Mouse (Mus musculus) forebrain, postnatal 0 days (tissue): Measurements from ENCODE around the gene Mgat5. TPM values are rescaled to one million over a fixed set of nuclear protein-coding genes. Genes with fewer than 3 reads are reported as not detected.
A peak's percentile ranks its signal among the peaks of the same experiment; 100 is the strongest.

Source experiments
- ATAC-seq: fragments of 200-750 bp; cut with Nextera tagmentation; 2 replicates; pipeline ENCODE4 v1.8.0; 2017; ENCODE audit warnings: mild to moderate bottlenecking, moderate library complexity
- DNase-seq: peaks from one replicate; pipeline ENCODE4 v3.0.0-alpha.2; 2015
- H3K27ac ChIP-seq: fragments of 300-500 bp; sonication (generic); 2 replicates; pipeline ENCODE4 v1.5.1; 2014; ENCODE audit warnings: low read depth, mild to moderate bottlenecking, antibody characterized with exemption, low read length, moderate library complexity, mixed read lengths
- H3K27me3 ChIP-seq: fragments of 300-500 bp; sonication (generic); 2 replicates; pipeline ENCODE4 v1.6.1; 2014; ENCODE audit warnings: mild to moderate bottlenecking, low read length, mixed read lengths; ENCODE audit not compliant: insufficient read depth
- H3K36me3 ChIP-seq: fragments of 300-500 bp; sonication (generic); 2 replicates; pipeline ENCODE4 v1.6.1; 2014; ENCODE audit warnings: mild to moderate bottlenecking, moderate library complexity; ENCODE audit not compliant: insufficient read depth
- H3K4me1 ChIP-seq: fragments of 300-500 bp; sonication (generic); 2 replicates; pipeline ENCODE4 v1.6.1; 2014; ENCODE audit warnings: antibody characterized with exemption; ENCODE audit not compliant: insufficient read depth
- H3K4me2 ChIP-seq: fragments of 300-500 bp; sonication (generic); 2 replicates; pipeline ENCODE4 v1.6.1; 2014; ENCODE audit warnings: low read depth, mild to moderate bottlenecking, moderate library complexity
- H3K4me3 ChIP-seq: fragments of 300-500 bp; sonication (generic); 2 replicates; pipeline ENCODE4 v1.5.1; 2014; ENCODE audit warnings: low read depth, low read length, mixed read lengths
- H3K9ac ChIP-seq: fragments of 300-500 bp; sonication (generic); 2 replicates; pipeline ENCODE4 v1.6.1; 2014; ENCODE audit warnings: mild to moderate bottlenecking
- H3K9me3 ChIP-seq: fragments of 300-500 bp; sonication (generic); 2 replicates; pipeline ENCODE4 v1.6.1; 2016; ENCODE audit warnings: low read length
- CTCF ChIP-seq: sonication (generic); IDR thresholded peaks from 2 replicates; pipeline ENCODE4 v1.5.1; 2016; ENCODE audit warnings: antibody characterized with exemption, control low read depth, low read depth
- WGBS: fragments of 180-500 bp; shearing (Covaris S2); extraction: QIAGEN DNeasy Blood & Tissue Kit; methylation state at CpG from one replicate; pipeline ENCODE4 v1.1.7; 2014; 5-methylcytosine and 5-hydroxymethylcytosine counted together
- polyA plus RNA-seq: library from polyadenylated mRNA; unstranded; fragments of >200 nt; fragmentation: Nextera tagmentation; extraction: Ambion mirVana; gene quantifications from 2 replicates; pipeline ENCODE4 v1.2.1, GENCODE M21; 2015
- total RNA-seq: library from RNA; depleted of rRNA; stranded (reverse); fragments of >200 nt; gene quantifications from 2 replicates; pipeline ENCODE4 v1.2.3, GENCODE M21; 2014

Gene Mgat5
- total and polyA plus RNA-seq, 2 experiments from 2014 or later = 9.3 to 42.9 TPM

DNA sequence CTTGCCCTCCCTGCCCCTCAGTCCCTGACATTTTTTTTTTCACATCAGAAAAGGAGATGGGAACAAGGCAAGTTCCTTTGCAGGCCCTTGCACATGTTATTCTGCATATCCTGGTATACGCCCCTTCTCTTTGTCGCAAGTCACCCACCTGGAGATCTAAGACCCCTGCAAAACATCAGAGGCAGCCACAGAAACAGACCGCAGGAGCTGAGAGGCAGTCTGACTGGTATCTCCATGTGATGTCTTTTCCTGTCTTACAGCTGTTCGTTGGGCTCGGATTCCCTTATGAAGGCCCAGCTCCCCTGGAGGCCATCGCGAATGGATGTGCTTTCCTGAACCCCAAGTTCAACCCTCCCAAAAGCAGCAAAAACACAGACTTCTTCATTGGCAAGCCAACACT lies 254.8 kb downstream of the Mgat5 start:
- H3K4me1 ChIP-seq = 0 out of 2 replicates have a peak, but pooled peaks cover 3% of the 10 kb centered on the region
- no peak overlapping the region for H3K4me2 ChIP-seq
- no peak overlapping the region for H3K9ac ChIP-seq
- H3K36me3 ChIP-seq = peaks cover 11% of the 10 kb centered on the region; the same call in 1 of the 2 replicates
- ATAC-seq (no peak), DNase-seq (no peak)
- WGBS = 83% methylated on average over 7 of the region's 7 CpGs
- no peaks in the 10 kb centered on the region for H3K9me3 ChIP-seq
- no peaks in the 10 kb centered on the region for H3K27me3 ChIP-seq
- H3K4me3 ChIP-seq = no peak overlapping the region
- no peak for TF ChIP-seq CTCF
- H3K27ac ChIP-seq = no peak overlapping the region

GRCm38 (mm10) chr1:127461017-127461416 lies 256.2 kb downstream of the Mgat5 start:
- ATAC-seq (no peak), DNase-seq (no peak)
- no peak for TF ChIP-seq CTCF
- Histone ChIP-seq H3K4me1 (0 out of 2 replicates have a peak, but pooled peaks cover 3% of the 10 kb centered on the region), H3K4me2 (no peak overlapping the region), H3K36me3 (peaks cover 11% of the 10 kb centered on the region; the same call in 1 of the 2 replicates), H3K27ac (no peak overlapping the region), H3K27me3 (no peaks in the 10 kb centered on the region), H3K4me3 (no peak overlapping the region), H3K9me3 (no peaks in the 10 kb centered on the region), H3K9ac (no peak overlapping the region)
- WGBS = 86% methylated on average over 9 of the region's 9 CpGs

GRCm38 (mm10) chr1:127464041-127464440 lies 259.2 kb downstream of the Mgat5 start:
- Histone ChIP-seq H3K27ac (no peak overlapping the region), H3K9ac (no peak overlapping the region), H3K9me3 (no peaks in the 10 kb centered on the region), H3K4me3 (no peak overlapping the region), H3K4me1 (no peaks in the 10 kb centered on the region), H3K36me3 (peaks cover 18% of the 10 kb centered on the region), H3K4me2 (no peak overlapping the region), H3K27me3 (no peaks in the 10 kb centered on the region)
- no peak for TF ChIP-seq CTCF
- DNase-seq (no peak), ATAC-seq (no peak)
- WGBS = 75% methylated on average over 6 of the region's 6 CpGs

GRCm38 (mm10) chr1:127465292-127465691 lies 260.5 kb downstream of the Mgat5 start:
- WGBS = 47% methylated on average over 6 of the region's 6 CpGs
- H3K4me2 ChIP-seq = no peak overlapping the region
- TF ChIP-seq CTCF = no peak
- no peak overlapping the region for H3K4me3 ChIP-seq
- DNase-seq = no peak
- H3K9me3 ChIP-seq = no peaks in the 10 kb centered on the region
- no peaks in the 10 kb centered on the region for H3K27me3 ChIP-seq
- no peaks in the 10 kb centered on the region for H3K4me1 ChIP-seq
- H3K27ac ChIP-seq = no peak overlapping the region
- H3K36me3 ChIP-seq = peaks cover 22% of the 10 kb centered on the region
- no peak overlapping the region for H3K9ac ChIP-seq
- peak; percentile 10; the same call in 1 of the 2 replicates for ATAC-seq

GRCm38 (mm10) chr1:127467238-127467637 lies 262.4 kb downstream of the Mgat5 start:
- Histone ChIP-seq H3K9me3 (no peaks in the 10 kb centered on the region), H3K27ac (no peak overlapping the region), H3K27me3 (no peaks in the 10 kb centered on the region), H3K4me3 (no peak overlapping the region), H3K4me2 (no peak overlapping the region), H3K4me1 (no peaks in the 10 kb centered on the region), H3K36me3 (peaks cover 25% of the 10 kb centered on the region), H3K9ac (no peak overlapping the region)
- TF ChIP-seq CTCF = no peak
- over 99% methylated on average over 5 of the region's 5 CpGs for WGBS
- DNase-seq (no peak), ATAC-seq (no peak)

GRCm38 (mm10) chr1:127470175-127470574 lies 265.4 kb downstream of the Mgat5 start:
- H3K36me3 ChIP-seq = peaks cover 34% of the 10 kb centered on the region
- DNase-seq (no peak), ATAC-seq (no peak)
- H3K27me3 ChIP-seq = no peaks in the 10 kb centered on the region
- no peaks in the 10 kb centered on the region for H3K9me3 ChIP-seq
- whole genome bisulfite sequencing = 79% methylated on average over 4 of the region's 4 CpGs
- H3K4me1 ChIP-seq = no peaks in the 10 kb centered on the region
- H3K4me3 ChIP-seq = no peak overlapping the region
- H3K27ac ChIP-seq = no peak overlapping the region
- no peak overlapping the region for H3K4me2 ChIP-seq
- no peak overlapping the region for H3K9ac ChIP-seq
- TF ChIP-seq CTCF = no peak

- H3K4me3 ChIP-seq = no peak overlapping the region
- no peaks in the 10 kb centered on the region for H3K27me3 ChIP-seq
- H3K9ac ChIP-seq = no peak overlapping the region
- TF ChIP-seq CTCF = no peak
- H3K9me3 ChIP-seq = no peaks in the 10 kb centered on the region
- DNase-seq (peak; percentile 47), ATAC-seq (peak; percentile 60)
- H3K4me1 ChIP-seq = no peaks in the 10 kb centered on the region
- H3K27ac ChIP-seq = no peak overlapping the region
- peaks cover 16% of the 10 kb centered on the region for H3K36me3 ChIP-seq
- H3K4me2 ChIP-seq = no peak overlapping the region
- WGBS = 62% methylated on average over 5 of the region's 5 CpGs
Measured at GRCm38 (mm10) chr1:127475756-127476155, 270.9 kb downstream of the Mgat5 start.
